ENCODE assay signal across 10 mouse cellular contexts in genomic region chr3:122275111-122275510, GRCm38 (mm10). TPM values are rescaled to one million over a fixed set of nuclear protein-coding genes. Genes with fewer than 3 reads are reported as not detected.
DNase-seq lines count a peak whose midpoint lies in the region; ATAC-seq and TF ChIP-seq lines count a peak whose summit lies in the region.
"Had no signal": no experiment of that assay in that cellular context is flagged by ENCODE, and none has a peak within 500 bp of the region (broad histone marks: within the 10 kb centered on the region; RNA-seq: fewer than 3 reads in every experiment).

No protein-coding gene starts in this region.

- H3K27me3 ChIP-seq in heart, embryonic 11.5 days (ENCODE audit: control insufficient read depth, insufficient read depth, low read length): no peaks in the 10 kb centered on the region
- no peaks in the 10 kb centered on the region for H3K27me3 ChIP-seq in G1E (ENCODE audit: insufficient read depth, low read length)
- no peaks in the 10 kb centered on the region for H3K27me3 ChIP-seq in hindbrain, embryonic 12.5 days
- no peaks in the 10 kb centered on the region for H3K27me3 ChIP-seq in midbrain, embryonic 12.5 days

- no peak for ATAC-seq in heart, embryonic 11.5 days (replicated peaks; ENCODE audit: insufficient number of reproducible peaks, low FRiP score, low TSS enrichment)
- ATAC-seq in G1E (ENCODE audit: extremely low read depth, insufficient number of reproducible peaks, low FRiP score, poor library complexity, severe bottlenecking): no peak
- ATAC-seq in hindbrain, embryonic 12.5 days (ENCODE audit: low FRiP score): no peak
- ATAC-seq in midbrain, embryonic 12.5 days (ENCODE audit: low FRiP score, low read depth): no peak

- peak overlapping the region; percentile 96 for H3K4me3 ChIP-seq in heart, embryonic 11.5 days (ENCODE audit: low read depth, low read length)
- H3K4me3 ChIP-seq in G1E (ENCODE audit: low read depth, low read length): peak overlapping the region; percentile 94
- peak overlapping the region; percentile 92 for H3K4me3 ChIP-seq in hindbrain, embryonic 12.5 days
- H3K4me3 ChIP-seq in midbrain, embryonic 12.5 days: peak overlapping the region; percentile 93

- H3K4me2 ChIP-seq in heart, embryonic 11.5 days: peak overlapping the region; percentile 79
- H3K4me2 ChIP-seq in hindbrain, embryonic 12.5 days (replicated peaks): peak overlapping the region; percentile 80
- peak overlapping the region; percentile 83 for H3K4me2 ChIP-seq in midbrain, embryonic 12.5 days (replicated peaks)

- no peak overlapping the region for H3K27ac ChIP-seq in heart, embryonic 11.5 days (ENCODE audit: low read depth, low read length)
- no peak overlapping the region for H3K27ac ChIP-seq in hindbrain, embryonic 12.5 days
- H3K27ac ChIP-seq in midbrain, embryonic 12.5 days (replicated peaks): no peak overlapping the region

- TF ChIP-seq CTCF in G1E (IDR thresholded peaks at IDR 0.05; ENCODE audit: low read depth, low read length): no peak

- no peaks in the 10 kb centered on the region for H3K9me3 ChIP-seq in heart, embryonic 11.5 days (replicated peaks; ENCODE audit: control insufficient read depth, low read length)
- H3K9me3 ChIP-seq in G1E (replicated peaks): no peaks in the 10 kb centered on the region
- no peaks in the 10 kb centered on the region for H3K9me3 ChIP-seq in hindbrain, embryonic 12.5 days (replicated peaks)
- H3K9me3 ChIP-seq in midbrain, embryonic 12.5 days: no peaks in the 10 kb centered on the region

- intact Hi-C loops in heart, postnatal 10 days (cut with DNase I): loop anchor here (2.0 to 10.0 kb wide), 2 partner anchors 16 to 320 kb away; partner anchors contain the start of gene Arhgap29

- H3K4me1 ChIP-seq in heart, embryonic 11.5 days (ENCODE audit: control insufficient read depth, insufficient read depth, low read length): peaks cover 27% of the 10 kb centered on the region
- H3K4me1 ChIP-seq in G1E (ENCODE audit: insufficient read depth, low read depth, low read length): peaks cover 52% of the 10 kb centered on the region
- H3K4me1 ChIP-seq in hindbrain, embryonic 12.5 days: peaks cover 28% of the 10 kb centered on the region
- H3K4me1 ChIP-seq in midbrain, embryonic 12.5 days: peaks cover 35% of the 10 kb centered on the region

- DNase-seq in heart, postnatal 10 days: no peak
- no peak for DNase-seq in G1E (ENCODE audit: low spot score)
- no peak for DNase-seq in adrenal gland, adult 2 months
- DNase-seq in right cerebral cortex, postnatal 25 days: no peak
- DNase-seq in adrenal gland, postnatal 25 days: no peak
- DNase-seq: cerebellum, adult 11-12 months; layer of hippocampus, postnatal 36 days had no signal

- H3K9ac ChIP-seq in heart, embryonic 11.5 days (ENCODE audit: low read depth, low read length): peak overlapping the region; percentile 93
- peak overlapping the region; percentile 81; the same call in 1 of the 2 replicates for H3K9ac ChIP-seq in hindbrain, embryonic 12.5 days
- H3K9ac ChIP-seq in midbrain, embryonic 12.5 days (replicated peaks): peak overlapping the region; percentile 82; the same call in 1 of the 2 replicates

- 79% methylated on average over 10 of the region's 10 CpGs for WGBS in heart, embryonic 11.5 days (ENCODE audit: insufficient replicate concordance)
- WGBS in hindbrain, embryonic 12.5 days: 72% methylated on average over 10 of the region's 10 CpGs
- 72% methylated on average over 10 of the region's 10 CpGs for WGBS in midbrain, embryonic 12.5 days

- H3K36me3 ChIP-seq in heart, embryonic 11.5 days (ENCODE audit: control insufficient read depth, insufficient read depth, low read length): peaks cover 19% of the 10 kb centered on the region
- peaks cover 61% of the 10 kb centered on the region for H3K36me3 ChIP-seq in G1E (replicated peaks)
- H3K36me3 ChIP-seq in hindbrain, embryonic 12.5 days: peaks cover 45% of the 10 kb centered on the region
- H3K36me3 ChIP-seq in midbrain, embryonic 12.5 days: peaks cover 47% of the 10 kb centered on the region

RNA-seq across cellular contexts. Expression of gene Dnttip2, which starts 0.9 kb away (rescaled TPM):
- 58.7 and 59.9 TPM in 2 replicates for polyA plus RNA-seq in heart, embryonic 11.5 days (2014; fragmentation: Nextera tagmentation; extraction: Ambion mirVana)
- total RNA-seq in heart, postnatal 10 days (2021): 10 to 100 TPM; 25.3 to 30.9 TPM
- total RNA-seq in G1E (2014; fragmentation: Nextera tagmentation) (158 and 216 TPM in 2 replicates), G1E (2017) (111 and 138 TPM in 2 replicates)
- 11.0 and 16.7 TPM in 2 replicates for polyA plus RNA-seq in G1E (2012)
- 70.1 and 75.0 TPM in 2 replicates for polyA plus RNA-seq in hindbrain, embryonic 12.5 days (2016; fragmentation: Nextera tagmentation; extraction: Ambion mirVana)
- polyA plus RNA-seq in midbrain, embryonic 12.5 days (2016; fragmentation: Nextera tagmentation; extraction: Ambion mirVana): 79.4 and 83.9 TPM in 2 replicates
- total RNA-seq in adrenal gland, adult 2 months (2021): 10 to 100 TPM; 35.4 to 63.5 TPM
- 1.2 and 2.1 TPM in 2 replicates for polyA plus RNA-seq in adrenal gland, adult 2 months (2012; rRNA removed)
- 41.9 and 43.5 TPM in 2 replicates for total RNA-seq in adrenal gland, postnatal 25 days (2021)

RNA-seq across cellular contexts. Expression of gene Bcar3, which starts 18.8 kb away (rescaled TPM):
- polyA plus RNA-seq in heart, embryonic 11.5 days (2014; fragmentation: Nextera tagmentation; extraction: Ambion mirVana): 6.4 and 8.7 TPM in 2 replicates
- 10 to 100 TPM in 1 of 2 experiments, 1 to 10 TPM in 1; 9.3 to 10.0 TPM for total RNA-seq in heart, postnatal 10 days (2021)
- total RNA-seq in G1E (2014; fragmentation: Nextera tagmentation) (not detected in 2 replicates), G1E (2017) (0.27 TPM in 1 of 2 replicates, not detected in the other)
- not detected in 2 replicates for polyA plus RNA-seq in G1E (2012)
- polyA plus RNA-seq in hindbrain, embryonic 12.5 days (2016; fragmentation: Nextera tagmentation; extraction: Ambion mirVana): 8.1 and 8.8 TPM in 2 replicates
- 14.6 and 14.7 TPM in 2 replicates for polyA plus RNA-seq in midbrain, embryonic 12.5 days (2016; fragmentation: Nextera tagmentation; extraction: Ambion mirVana)
- total RNA-seq in adrenal gland, adult 2 months (2021): 10 to 100 TPM; 51.6 to 63.5 TPM
- 108 and 128 TPM in 2 replicates for polyA plus RNA-seq in adrenal gland, adult 2 months (2012; rRNA removed)
- total RNA-seq in adrenal gland, postnatal 25 days (2021): 40.0 and 55.1 TPM in 2 replicates

RNA-seq across cellular contexts. Expression of gene Gclm, which starts 29.8 kb away (rescaled TPM):
- 89.1 and 112 TPM in 2 replicates for polyA plus RNA-seq in heart, embryonic 11.5 days (2014; fragmentation: Nextera tagmentation; extraction: Ambion mirVana)
- 10 to 100 TPM; 52.4 to 56.0 TPM for total RNA-seq in heart, postnatal 10 days (2021)
- total RNA-seq in G1E (2014; fragmentation: Nextera tagmentation): 294 and 394 TPM in 2 replicates
- 115 and 121 TPM in 2 replicates for total RNA-seq in G1E (2017)
- 491 and 677 TPM in 2 replicates for polyA plus RNA-seq in G1E (2012)
- 72.4 and 72.9 TPM in 2 replicates for polyA plus RNA-seq in hindbrain, embryonic 12.5 days (2016; fragmentation: Nextera tagmentation; extraction: Ambion mirVana)
- 57.5 and 58.3 TPM in 2 replicates for polyA plus RNA-seq in midbrain, embryonic 12.5 days (2016; fragmentation: Nextera tagmentation; extraction: Ambion mirVana)
- 10 to 100 TPM; 82.8 to 97.9 TPM for total RNA-seq in adrenal gland, adult 2 months (2021)
- 161 and 269 TPM in 2 replicates for polyA plus RNA-seq in adrenal gland, adult 2 months (2012; rRNA removed)
- total RNA-seq in adrenal gland, postnatal 25 days (2021): 69.9 and 101 TPM in 2 replicates
